Comparison of ENCODE assay signal across 25 mouse cellular contexts in genomic region chr5:53272626-53273025, GRCm38 (mm10). TPM values are rescaled to one million over a fixed set of nuclear protein-coding genes. Genes with fewer than 3 reads are reported as not detected.
A peak's percentile ranks its signal among the peaks of the same experiment; 100 is the strongest.
DNase-seq lines count a peak whose midpoint lies in the region; ATAC-seq and TF ChIP-seq lines count a peak whose summit lies in the region.
"Had no signal": no experiment of that assay in that cellular context is flagged by ENCODE, and none has a peak within 500 bp of the region (broad histone marks: within the 10 kb centered on the region; RNA-seq: fewer than 3 reads in every experiment).

No protein-coding gene starts in this region.

- H3K4me1 ChIP-seq in embryonic facial prominence, embryonic 15.5 days = peaks cover 25% of the 10 kb centered on the region
- H3K4me1 ChIP-seq in embryonic facial prominence, embryonic 10.5 days = peaks cover 44% of the 10 kb centered on the region
- peaks cover 80% of the 10 kb centered on the region for H3K4me1 ChIP-seq in megakaryocyte, embryonic 14.5 days
- peaks cover 6% of the 10 kb centered on the region for H3K4me1 ChIP-seq in bone marrow, adult 2 months (ENCODE audit: control insufficient read depth, insufficient read depth, low read length)
- peaks cover 8% of the 10 kb centered on the region for H3K4me1 ChIP-seq in intestine, embryonic 16.5 days (ENCODE audit: control insufficient read depth, insufficient read depth, low read length)
- H3K4me1 ChIP-seq: stomach, embryonic 15.5 days had no signal

- TF ChIP-seq POLR2A in bone marrow, adult 2 months (IDR thresholded peaks at IDR 0.05; ENCODE audit: borderline replicate concordance, control insufficient read depth, low read depth, low read length) = 0 out of 2 replicates have a peak, but pooled peaks have one; percentile 19

- H3K9me3 ChIP-seq in embryonic facial prominence, embryonic 15.5 days (replicated peaks) = no peaks in the 10 kb centered on the region
- no peaks in the 10 kb centered on the region for H3K9me3 ChIP-seq in embryonic facial prominence, embryonic 10.5 days
- H3K9me3 ChIP-seq in megakaryocyte, embryonic 14.5 days = no peaks in the 10 kb centered on the region
- no peaks in the 10 kb centered on the region for H3K9me3 ChIP-seq in intestine, embryonic 16.5 days (ENCODE audit: control insufficient read depth, low read length)
- H3K9me3 ChIP-seq: embryonic facial prominence, embryonic 12.5 days; forebrain, embryonic 15.5 days; heart, embryonic 13.5 days; limb, embryonic 12.5 days; lung, embryonic 15.5 days; midbrain, embryonic 12.5 days; neural tube, embryonic 13.5 days; stomach, embryonic 15.5 days had no signal

- WGBS in embryonic facial prominence, embryonic 15.5 days = 89% methylated on average over 4 of the region's 4 CpGs
- WGBS in embryonic facial prominence, embryonic 10.5 days = 88% methylated on average over 4 of the region's 4 CpGs
- 77% methylated on average over 4 of the region's 4 CpGs for whole genome bisulfite sequencing in bone marrow, adult 2 months
- 89% methylated on average over 4 of the region's 4 CpGs for WGBS in intestine, embryonic 16.5 days

- ATAC-seq in embryonic facial prominence, embryonic 15.5 days (ENCODE audit: insufficient number of reproducible peaks, low FRiP score, low TSS enrichment, low read depth) = no peak
- no peak for ATAC-seq in megakaryocyte, adult 5-6 weeks (ENCODE audit: poor library complexity, severe bottlenecking)
- no peak for ATAC-seq in intestine, embryonic 16.5 days
- ATAC-seq: CD4-positive, CD25-positive, alpha-beta regulatory T cell, adult 4 months; forebrain, embryonic 15.5 days had no signal

- H3K4me3 ChIP-seq in embryonic facial prominence, embryonic 15.5 days (replicated peaks) = no peak overlapping the region
- no peak overlapping the region for H3K4me3 ChIP-seq in embryonic facial prominence, embryonic 10.5 days
- H3K4me3 ChIP-seq in megakaryocyte, embryonic 14.5 days (replicated peaks) = peak overlapping the region; percentile 25
- no peak overlapping the region for H3K4me3 ChIP-seq in bone marrow, adult 2 months (replicated peaks; ENCODE audit: control insufficient read depth, low read depth, low read length)
- no peak overlapping the region for H3K4me3 ChIP-seq in intestine, embryonic 16.5 days (ENCODE audit: low read length)
- H3K4me3 ChIP-seq: embryonic facial prominence, embryonic 12.5 days; forebrain, embryonic 10.5 days; forebrain, embryonic 15.5 days; heart, embryonic 13.5 days; limb, embryonic 12.5 days; lung, embryonic 15.5 days; midbrain, embryonic 12.5 days; neural tube, embryonic 13.5 days; stomach, embryonic 15.5 days had no signal

- DNase-seq in embryonic facial prominence, embryonic 10.5 days (ENCODE audit: low spot score) = no peak
- no peak for DNase-seq in thymus, postnatal 4 days
- DNase-seq: adrenal gland, postnatal 36 days; cerebellum, adult 9-10 months; cerebellum, postnatal 36 days; heart, postnatal 10 days; kidney, adult 11 months had no signal

- 0 out of 2 replicates have a peak overlapping the region, but pooled peaks have one; percentile 4 for H3K27ac ChIP-seq in embryonic facial prominence, embryonic 15.5 days (replicated peaks)
- H3K27ac ChIP-seq in embryonic facial prominence, embryonic 10.5 days (replicated peaks) = no peak overlapping the region
- H3K27ac ChIP-seq in bone marrow, adult 2 months (ENCODE audit: control insufficient read depth, insufficient read depth, low read depth, low read length, poor library complexity) = peak overlapping the region; percentile 75
- H3K27ac ChIP-seq in intestine, embryonic 16.5 days (ENCODE audit: low read length) = no peak overlapping the region
- H3K27ac ChIP-seq: embryonic facial prominence, embryonic 12.5 days; forebrain, embryonic 10.5 days; forebrain, embryonic 15.5 days; hindbrain, embryonic 14.5 days; limb, embryonic 12.5 days; lung, embryonic 15.5 days; midbrain, embryonic 12.5 days; neural tube, embryonic 13.5 days; stomach, embryonic 15.5 days had no signal

- H3K27me3 ChIP-seq in embryonic facial prominence, embryonic 15.5 days = no peaks in the 10 kb centered on the region
- no peaks in the 10 kb centered on the region for H3K27me3 ChIP-seq in embryonic facial prominence, embryonic 10.5 days (replicated peaks; ENCODE audit: low read depth, poor library complexity, severe bottlenecking)
- H3K27me3 ChIP-seq in megakaryocyte, embryonic 14.5 days (replicated peaks) = no peaks in the 10 kb centered on the region
- H3K27me3 ChIP-seq in intestine, embryonic 16.5 days (replicated peaks; ENCODE audit: control insufficient read depth, insufficient read depth, low read length) = no peaks in the 10 kb centered on the region
- H3K27me3 ChIP-seq: embryonic facial prominence, embryonic 12.5 days; forebrain, embryonic 15.5 days; heart, embryonic 13.5 days; limb, embryonic 12.5 days; lung, embryonic 15.5 days; midbrain, embryonic 12.5 days; neural tube, embryonic 13.5 days; stomach, embryonic 15.5 days had no signal

- H3K4me2 ChIP-seq in embryonic facial prominence, embryonic 15.5 days (replicated peaks) = no peak overlapping the region
- no peak overlapping the region for H3K4me2 ChIP-seq in intestine, embryonic 16.5 days (ENCODE audit: low read depth, low read length)
- H3K4me2 ChIP-seq: embryonic facial prominence, embryonic 12.5 days; forebrain, embryonic 15.5 days; heart, embryonic 13.5 days; hindbrain, embryonic 14.5 days; limb, embryonic 12.5 days; liver, embryonic 11.5 days; lung, embryonic 15.5 days; midbrain, embryonic 12.5 days; neural tube, embryonic 13.5 days; stomach, embryonic 15.5 days had no signal

- TF ChIP-seq CTCF in bone marrow, adult 2 months (IDR thresholded peaks at IDR 0.05; ENCODE audit: control insufficient read depth, insufficient read depth, low read length) = no peak

- no peak overlapping the region for H3K9ac ChIP-seq in embryonic facial prominence, embryonic 15.5 days
- no peak overlapping the region for H3K9ac ChIP-seq in intestine, embryonic 16.5 days (ENCODE audit: low read depth, low read length)
- H3K9ac ChIP-seq: embryonic facial prominence, embryonic 12.5 days; forebrain, embryonic 15.5 days; heart, embryonic 13.5 days; hindbrain, embryonic 14.5 days; limb, embryonic 12.5 days; lung, embryonic 15.5 days; midbrain, embryonic 12.5 days; neural tube, embryonic 13.5 days; stomach, embryonic 15.5 days had no signal

- H3K36me3 ChIP-seq in embryonic facial prominence, embryonic 15.5 days = peaks cover 4% of the 10 kb centered on the region; the same call in 1 of the 2 replicates
- H3K36me3 ChIP-seq in embryonic facial prominence, embryonic 10.5 days (replicated peaks) = peaks cover 6% of the 10 kb centered on the region; the same call in 1 of the 2 replicates
- H3K36me3 ChIP-seq in megakaryocyte, embryonic 14.5 days (replicated peaks; ENCODE audit: low read length) = peaks cover 84% of the 10 kb centered on the region
- peaks cover 7% of the 10 kb centered on the region; the same call in 1 of the 2 replicates for H3K36me3 ChIP-seq in intestine, embryonic 16.5 days (ENCODE audit: control insufficient read depth, insufficient read depth, low read length)
- H3K36me3 ChIP-seq: embryonic facial prominence, embryonic 12.5 days; forebrain, embryonic 15.5 days; lung, embryonic 15.5 days; midbrain, embryonic 12.5 days; neural tube, embryonic 13.5 days; stomach, embryonic 15.5 days had no signal

RNA-seq across cellular contexts. Expression of gene Smim20, which starts 5.7 kb away (rescaled TPM):
- polyA plus RNA-seq in embryonic facial prominence, embryonic 15.5 days (2015; fragmentation: Nextera tagmentation; extraction: Ambion mirVana) = 84.1 and 86.9 TPM in 2 replicates
- 53.2 and 57.7 TPM in 2 replicates for polyA plus RNA-seq in embryonic facial prominence, embryonic 10.5 days (2016; fragmentation: Nextera tagmentation; extraction: Ambion mirVana)
- 34.9 and 143 TPM in 2 replicates for polyA plus RNA-seq in megakaryocyte, embryonic 14.5 days (2012; ENCODE audit: insufficient read depth, low replicate concordance)
- total RNA-seq in megakaryocyte, adult 5-6 weeks (2015) = 67.6 and 71.7 TPM in 2 replicates
- total RNA-seq in megakaryocyte, adult 5-6 weeks (2017) = 43.3 and 55.5 TPM in 2 replicates
- 25.9 and 43.0 TPM in 2 replicates for polyA plus RNA-seq in bone marrow, adult 2 months (2011; ENCODE audit: insufficient read depth, insufficient read length, low replicate concordance, missing spikeins)
- polyA plus RNA-seq in intestine, embryonic 16.5 days (2015; fragmentation: Nextera tagmentation; extraction: Ambion mirVana) = 121 and 130 TPM in 2 replicates

RNA-seq across cellular contexts. Expression of gene Sel1l3, which starts 58.9 kb away (rescaled TPM):
- polyA plus RNA-seq in embryonic facial prominence, embryonic 15.5 days (2015; fragmentation: Nextera tagmentation; extraction: Ambion mirVana) = 4.0 TPM in 2 replicates
- 1.5 and 1.6 TPM in 2 replicates for polyA plus RNA-seq in embryonic facial prominence, embryonic 10.5 days (2016; fragmentation: Nextera tagmentation; extraction: Ambion mirVana)
- polyA plus RNA-seq in megakaryocyte, embryonic 14.5 days (2012; ENCODE audit: insufficient read depth, low replicate concordance) = 0.08 TPM in 1 of 2 replicates, not detected in the other
- total RNA-seq in megakaryocyte, adult 5-6 weeks (2015) = 0.04 TPM in 1 of 2 replicates, not detected in the other
- 0.04 TPM in 1 of 2 replicates, not detected in the other for total RNA-seq in megakaryocyte, adult 5-6 weeks (2017)
- polyA plus RNA-seq in bone marrow, adult 2 months (2011; ENCODE audit: insufficient read depth, insufficient read length, low replicate concordance, missing spikeins) = not detected in 2 replicates
- 12.9 and 14.8 TPM in 2 replicates for polyA plus RNA-seq in intestine, embryonic 16.5 days (2015; fragmentation: Nextera tagmentation; extraction: Ambion mirVana)
- total RNA-seq: megakaryocyte progenitor cell, adult 5-6 weeks had no signal

Comparison
In these comparisons a context has a peak if more than half of its experiments do, and no peak if none do; other contexts are left out.
1. H3K27ac ChIP-seq: peak in embryonic facial prominence, embryonic 15.5 days (single experiment) and bone marrow, adult 2 months (single experiment); none in embryonic facial prominence, embryonic 10.5 days (single experiment) and intestine, embryonic 16.5 days (single experiment).